Mouse (Mus musculus) kidney, embryonic 14.5 days (tissue): ENCODE measurements around the gene Lpp. TPM values are rescaled to one million over a fixed set of nuclear protein-coding genes. Genes with fewer than 3 reads are reported as not detected.

ENCODE experiments used
- ATAC-seq: fragments of 200-750 bp; cut with Nextera tagmentation; 2 replicates; pipeline ENCODE4 v1.8.0; 2017; ENCODE audit warnings: moderate number of reproducible peaks, mild to moderate bottlenecking, moderate TSS enrichment, moderate library complexity; ENCODE audit not compliant: low FRiP score, low TSS enrichment
- H3K27ac ChIP-seq: fragments of 300-500 bp; sonication (generic); 2 replicates; pipeline ENCODE4 v1.5.1; 2014; ENCODE audit warnings: low read depth, mild to moderate bottlenecking, low read length, moderate library complexity, mixed read lengths
- H3K27me3 ChIP-seq: fragments of 300-500 bp; sonication (generic); 2 replicates; pipeline ENCODE4 v1.6.1; 2014; ENCODE audit warnings: mild to moderate bottlenecking, low read length; ENCODE audit not compliant: control insufficient read depth, insufficient read depth
- H3K36me3 ChIP-seq: fragments of 300-500 bp; sonication (generic); 2 replicates; pipeline ENCODE4 v1.6.1; 2014; ENCODE audit warnings: low read length, mixed read lengths; ENCODE audit not compliant: control insufficient read depth, insufficient read depth
- H3K4me1 ChIP-seq: fragments of 300-500 bp; sonication (generic); 2 replicates; pipeline ENCODE4 v1.6.1; 2014; ENCODE audit warnings: low read length, mixed read lengths; ENCODE audit not compliant: control insufficient read depth, insufficient read depth
- H3K4me2 ChIP-seq: fragments of 300-500 bp; sonication (generic); replicated peaks from 2 replicates; pipeline ENCODE4 v1.6.1; 2014; ENCODE audit warnings: low read depth, mild to moderate bottlenecking, low read length
- H3K4me3 ChIP-seq: fragments of 300-500 bp; sonication (generic); 2 replicates; pipeline ENCODE4 v1.5.1; 2014; ENCODE audit warnings: mild to moderate bottlenecking, low read length
- H3K9ac ChIP-seq: fragments of 300-500 bp; sonication (generic); 2 replicates; pipeline ENCODE4 v1.6.1; 2014; ENCODE audit warnings: low read depth, mild to moderate bottlenecking, low read length, moderate library complexity
- H3K9me3 ChIP-seq: fragments of 300-500 bp; sonication (generic); 2 replicates; pipeline ENCODE4 v1.6.1; 2016; ENCODE audit warnings: low read length; ENCODE audit not compliant: control insufficient read depth
- WGBS: fragments of 180-500 bp; shearing (Covaris S2); extraction: QIAGEN DNeasy Blood & Tissue Kit; methylation state at CpG from one replicate; pipeline ENCODE4 v1.1.7; 2014; 5-methylcytosine and 5-hydroxymethylcytosine counted together
- polyA plus RNA-seq: library from polyadenylated mRNA; unstranded; fragments of >200 nt; fragmentation: Nextera tagmentation; extraction: Ambion mirVana; gene quantifications from 2 replicates; pipeline ENCODE4 v1.2.1, GENCODE M21; 2014

The Lpp gene
- polyA plus RNA-seq, 1 experiment from 2014 or later, result 49.2 TPM

DNA sequence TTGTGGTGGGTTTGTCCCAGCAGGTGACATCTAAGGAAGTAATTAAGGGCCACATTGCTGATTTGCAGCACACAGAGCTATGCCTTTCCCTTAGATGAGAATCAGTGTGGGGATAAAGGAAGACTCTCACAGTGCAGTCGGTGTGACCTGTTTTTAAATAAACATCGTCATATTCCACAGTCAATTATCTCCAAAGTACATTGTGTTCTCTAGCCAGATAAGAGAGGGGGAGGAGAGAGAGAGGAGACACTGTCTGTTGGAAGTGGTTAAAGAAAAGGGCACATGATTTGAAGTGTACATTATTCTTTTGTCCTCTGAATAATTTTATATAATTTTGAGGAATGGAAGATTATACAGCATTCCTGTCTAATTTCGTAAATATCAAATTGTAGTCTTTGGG is 388.6 kb downstream of the Lpp start:
- Histone ChIP-seq H3K4me3 (no peak overlapping the region), H3K9ac (no peak overlapping the region), H3K27ac (no peak overlapping the region), H3K9me3 (no peaks in the 10 kb centered on the region), H3K4me1 (no peaks in the 10 kb centered on the region), H3K36me3 (no peaks in the 10 kb centered on the region), H3K27me3 (no peaks in the 10 kb centered on the region), H3K4me2 (no peak overlapping the region)
- 79% methylated on average over 3 of the region's 3 CpGs for WGBS
- no peak for ATAC-seq

DNA sequence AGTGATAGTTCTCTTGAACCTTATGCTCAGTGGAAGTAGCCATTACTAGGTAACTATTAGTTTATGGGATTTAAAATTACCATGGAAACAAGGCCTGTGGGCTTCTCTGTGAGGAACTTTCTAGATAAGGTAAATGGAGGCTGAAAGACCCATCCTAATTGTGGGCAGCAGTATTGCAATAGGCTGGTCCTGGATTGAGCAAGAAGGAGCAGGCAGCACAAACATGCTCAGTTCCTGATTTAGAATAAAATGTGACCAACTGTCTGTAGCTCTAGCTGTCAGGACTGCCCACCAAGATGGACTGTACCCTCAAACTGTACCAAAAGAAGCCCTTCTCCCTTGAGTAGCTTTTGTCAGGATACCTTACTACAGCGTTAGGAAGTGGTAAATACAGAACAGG is 392.3 kb downstream of the Lpp start:
- Histone ChIP-seq H3K4me1 (no peaks in the 10 kb centered on the region), H3K9me3 (no peaks in the 10 kb centered on the region), H3K27me3 (no peaks in the 10 kb centered on the region), H3K4me3 (no peak overlapping the region), H3K4me2 (no peak overlapping the region), H3K36me3 (no peaks in the 10 kb centered on the region), H3K9ac (no peak overlapping the region), H3K27ac (no peak overlapping the region)
- 93% methylated on average over 1 of the region's 1 CpGs for WGBS
- no peak for ATAC-seq

DNA sequence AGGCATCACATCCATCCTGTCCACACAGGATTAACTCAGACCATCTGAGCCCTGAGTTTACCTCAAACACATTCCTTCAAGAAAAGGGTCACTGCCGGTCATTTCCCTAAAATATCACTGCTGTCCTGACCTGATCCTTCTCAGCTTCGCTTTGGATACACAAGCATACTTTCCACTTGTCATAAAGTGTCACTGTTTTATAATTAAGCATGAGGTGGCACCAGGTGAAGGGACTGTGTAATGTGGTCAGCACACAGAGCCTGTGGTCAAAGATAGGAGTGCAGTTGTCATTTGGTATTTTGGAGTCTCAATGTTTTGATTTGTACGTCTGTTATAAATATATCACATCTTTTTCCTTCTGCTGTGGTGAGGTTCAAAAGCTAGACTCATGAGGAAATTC is 395.7 kb downstream of the Lpp start:
- Histone ChIP-seq H3K27ac (no peak overlapping the region), H3K36me3 (no peaks in the 10 kb centered on the region), H3K9me3 (no peaks in the 10 kb centered on the region), H3K4me2 (no peak overlapping the region), H3K4me3 (no peak overlapping the region), H3K4me1 (no peaks in the 10 kb centered on the region), H3K9ac (no peak overlapping the region), H3K27me3 (no peaks in the 10 kb centered on the region)
- no peak for ATAC-seq
- 81% methylated on average over 3 of the region's 3 CpGs for WGBS

DNA sequence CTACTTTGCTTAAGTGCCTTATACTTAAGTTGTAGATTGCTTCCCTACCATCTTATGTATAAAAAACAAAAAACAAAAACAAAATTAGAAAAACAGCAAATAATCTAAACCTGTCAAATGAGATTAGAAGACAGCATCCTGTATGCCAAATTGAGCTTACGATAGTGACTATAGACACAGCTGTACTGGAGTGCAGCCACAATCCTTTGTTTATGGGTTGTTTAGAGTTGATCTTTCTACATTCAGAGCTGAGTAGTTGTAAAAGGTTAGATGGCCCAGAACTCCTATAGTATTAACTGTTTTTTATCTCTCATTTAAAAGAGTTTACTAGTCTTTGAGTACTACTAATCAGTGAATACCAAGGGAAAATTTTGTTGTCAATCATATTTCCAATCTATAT is 398.1 kb downstream of the Lpp start:
- no peaks in the 10 kb centered on the region for H3K4me1 ChIP-seq
- H3K4me3 ChIP-seq, result no peak overlapping the region
- H3K4me2 ChIP-seq, result no peak overlapping the region
- 91% methylated on average over 1 of the region's 1 CpGs for WGBS
- no peak for ATAC-seq
- H3K27ac ChIP-seq, result no peak overlapping the region
- no peak overlapping the region for H3K9ac ChIP-seq
- no peaks in the 10 kb centered on the region for H3K36me3 ChIP-seq
- H3K27me3 ChIP-seq, result no peaks in the 10 kb centered on the region
- H3K9me3 ChIP-seq, result no peaks in the 10 kb centered on the region

DNA sequence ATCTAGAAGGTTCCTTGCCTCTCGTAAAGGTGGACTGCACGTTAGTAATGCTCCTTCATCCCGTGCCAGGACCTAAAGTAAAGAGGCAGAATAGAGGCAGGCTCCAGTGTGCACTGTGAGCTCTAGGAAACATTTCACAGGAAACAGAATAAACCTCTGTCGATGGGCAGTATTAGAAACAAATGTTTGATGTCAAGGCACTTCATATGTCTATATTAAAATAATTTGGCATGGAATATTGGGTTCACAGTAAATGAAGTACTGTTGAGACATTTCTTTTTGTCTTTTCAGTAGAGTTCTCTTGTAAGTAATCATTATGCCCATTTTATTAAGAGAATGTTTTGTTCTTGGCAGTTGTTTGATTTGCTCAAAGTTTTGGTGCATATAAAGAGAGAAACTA is 398.7 kb downstream of the Lpp start:
- H3K4me1 ChIP-seq, result no peaks in the 10 kb centered on the region
- H3K36me3 ChIP-seq, result no peaks in the 10 kb centered on the region
- ATAC-seq, result no peak
- H3K27me3 ChIP-seq, result no peaks in the 10 kb centered on the region
- 92% methylated on average over 4 of the region's 4 CpGs for WGBS
- H3K4me2 ChIP-seq, result no peak overlapping the region
- no peak overlapping the region for H3K9ac ChIP-seq
- no peaks in the 10 kb centered on the region for H3K9me3 ChIP-seq
- no peak overlapping the region for H3K27ac ChIP-seq
- no peak overlapping the region for H3K4me3 ChIP-seq

DNA sequence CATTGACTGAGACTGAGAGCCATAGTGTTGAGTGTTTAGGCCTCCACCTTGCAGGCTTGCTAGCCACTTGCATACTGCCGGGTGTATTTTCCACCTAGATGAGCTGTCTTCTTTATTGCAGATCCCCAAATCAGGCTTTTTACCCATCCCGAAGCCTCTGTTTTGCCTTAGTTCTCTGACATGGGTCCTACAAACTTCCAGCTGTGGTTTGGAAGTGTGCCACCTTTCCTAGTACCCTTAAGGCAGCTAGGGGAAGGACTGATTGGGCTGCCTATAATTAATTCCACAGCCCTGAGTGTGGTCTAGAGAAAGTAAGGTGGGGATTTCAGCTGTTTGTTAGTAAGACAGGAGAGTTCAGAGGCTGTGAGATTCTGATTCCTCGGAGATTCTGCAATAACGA is 399.5 kb downstream of the Lpp start:
- H3K4me2 ChIP-seq, result no peak overlapping the region
- no peaks in the 10 kb centered on the region for H3K36me3 ChIP-seq
- H3K9ac ChIP-seq, result no peak overlapping the region
- 85% methylated on average over 4 of the region's 4 CpGs for WGBS
- no peak for ATAC-seq
- no peaks in the 10 kb centered on the region for H3K27me3 ChIP-seq
- no peaks in the 10 kb centered on the region for H3K9me3 ChIP-seq
- no peak overlapping the region for H3K27ac ChIP-seq
- no peak overlapping the region for H3K4me3 ChIP-seq
- H3K4me1 ChIP-seq, result no peaks in the 10 kb centered on the region

DNA sequence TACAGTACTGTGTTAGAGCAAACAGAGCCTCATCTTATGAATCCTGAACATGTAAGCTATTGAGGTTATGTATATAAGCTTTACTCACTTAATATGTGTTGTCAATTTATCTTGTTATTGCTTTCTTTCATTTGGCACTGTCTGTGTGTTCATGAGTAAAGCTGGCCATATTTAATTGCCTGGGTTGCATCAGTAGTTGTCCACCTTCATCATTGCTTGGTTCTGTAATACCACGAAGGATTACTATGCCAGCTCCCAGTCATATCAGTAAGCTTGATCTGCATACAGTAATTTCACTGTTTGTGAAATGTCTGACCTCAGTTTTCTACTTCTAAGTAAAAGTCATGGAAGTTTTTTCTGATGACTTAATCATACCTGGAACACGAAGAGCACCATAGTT is 401.4 kb downstream of the Lpp start:
- no peak overlapping the region for H3K9ac ChIP-seq
- no peak for ATAC-seq
- H3K27me3 ChIP-seq, result no peaks in the 10 kb centered on the region
- H3K4me1 ChIP-seq, result no peaks in the 10 kb centered on the region
- H3K27ac ChIP-seq, result no peak overlapping the region
- no peak overlapping the region for H3K4me3 ChIP-seq
- 89% methylated on average over 2 of the region's 2 CpGs for WGBS
- no peaks in the 10 kb centered on the region for H3K36me3 ChIP-seq
- no peak overlapping the region for H3K4me2 ChIP-seq
- no peaks in the 10 kb centered on the region for H3K9me3 ChIP-seq

DNA sequence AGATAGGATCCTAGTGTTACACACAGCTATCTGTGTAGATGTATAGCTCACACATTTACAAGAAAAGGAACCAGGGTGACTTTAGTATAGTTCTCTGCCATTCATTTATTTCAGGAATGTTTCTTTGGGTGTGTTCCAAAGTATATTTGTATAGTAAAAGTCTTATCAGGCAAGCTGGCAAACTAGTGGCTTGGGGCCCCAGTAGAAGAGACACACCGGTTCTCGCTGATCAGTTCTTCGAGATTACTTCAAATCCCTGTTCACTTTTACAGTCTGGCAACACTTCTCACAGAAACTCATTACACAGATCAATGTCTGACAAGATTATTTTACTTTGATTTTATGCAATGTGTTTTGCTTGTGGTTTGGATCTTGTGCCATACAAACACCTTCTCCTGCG is 408.0 kb downstream of the Lpp start:
- H3K4me2 ChIP-seq, result no peak overlapping the region
- ATAC-seq, result no peak
- H3K4me3 ChIP-seq, result no peak overlapping the region
- WGBS, result 91% methylated on average over 4 of the region's 4 CpGs
- H3K4me1 ChIP-seq, result no peaks in the 10 kb centered on the region
- H3K36me3 ChIP-seq, result no peaks in the 10 kb centered on the region
- no peaks in the 10 kb centered on the region for H3K9me3 ChIP-seq
- no peaks in the 10 kb centered on the region for H3K27me3 ChIP-seq
- no peak overlapping the region for H3K27ac ChIP-seq
- no peak overlapping the region for H3K9ac ChIP-seq

DNA sequence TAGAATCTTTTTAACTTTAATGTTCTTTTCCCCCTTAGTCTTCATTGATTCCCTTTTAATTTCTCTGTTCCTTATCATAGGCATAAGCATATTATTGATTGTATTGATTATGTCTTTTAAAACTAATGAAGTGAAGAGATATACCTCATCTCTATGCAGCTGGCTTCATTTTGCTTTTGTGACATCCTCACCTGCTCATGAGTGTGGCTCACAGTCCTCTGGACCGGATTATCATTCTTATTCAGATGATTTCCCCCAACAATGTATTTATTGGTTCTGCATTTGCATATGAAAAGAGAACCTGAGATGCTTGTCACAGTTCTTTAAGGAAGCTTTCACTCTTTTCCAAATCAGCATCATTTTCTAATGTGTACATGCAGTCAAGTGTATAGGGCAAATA is 408.5 kb downstream of the Lpp start:
- ATAC-seq, result no peak
- Histone ChIP-seq H3K27ac (no peak overlapping the region), H3K9ac (no peak overlapping the region), H3K4me1 (no peaks in the 10 kb centered on the region), H3K27me3 (no peaks in the 10 kb centered on the region), H3K4me3 (no peak overlapping the region), H3K9me3 (no peaks in the 10 kb centered on the region), H3K36me3 (no peaks in the 10 kb centered on the region), H3K4me2 (no peak overlapping the region)
- WGBS, result 68% methylated on average over 1 of the region's 1 CpGs

DNA sequence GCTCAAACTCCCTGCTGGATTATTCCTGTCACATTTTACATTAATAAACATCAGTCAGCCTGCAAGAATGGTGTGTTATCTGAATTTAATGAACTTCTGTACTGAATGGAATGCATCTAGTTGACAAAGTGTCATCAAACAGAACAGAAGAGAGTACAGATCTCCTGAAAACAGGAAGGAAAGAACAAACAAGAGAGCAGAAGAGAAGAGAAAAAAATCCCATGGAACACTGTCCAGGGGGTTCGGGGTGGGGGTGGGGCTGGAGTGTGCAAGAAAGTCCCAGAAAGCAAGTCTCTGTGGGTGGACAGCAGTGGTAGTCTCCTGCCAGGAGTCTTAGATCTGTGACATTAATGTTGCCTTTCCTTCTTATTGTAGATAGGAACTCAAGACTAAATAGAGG is 412.8 kb downstream of the Lpp start:
- ATAC-seq, result no peak
- Histone ChIP-seq H3K4me3 (no peak overlapping the region), H3K36me3 (no peaks in the 10 kb centered on the region), H3K4me2 (no peak overlapping the region), H3K27me3 (no peaks in the 10 kb centered on the region), H3K9me3 (no peaks in the 10 kb centered on the region), H3K9ac (no peak overlapping the region), H3K4me1 (no peaks in the 10 kb centered on the region), H3K27ac (no peak overlapping the region)
- 95% methylated on average over 1 of the region's 1 CpGs for WGBS
